Mouse (Mus musculus): ENCODE measurements around the gene Atp23.

Atp23 gene

GRCm38 (mm10) chr10:126919067-126919466 is 17.9 kb upstream of the Atp23 start:
- in situ Hi-C loops (cut with MboI, MseI), result loop anchor here in 1 of 2 experiments (5.0 kb wide), 1 partner anchor 73 kb away; no protein-coding TSS in a partner anchor

DNA sequence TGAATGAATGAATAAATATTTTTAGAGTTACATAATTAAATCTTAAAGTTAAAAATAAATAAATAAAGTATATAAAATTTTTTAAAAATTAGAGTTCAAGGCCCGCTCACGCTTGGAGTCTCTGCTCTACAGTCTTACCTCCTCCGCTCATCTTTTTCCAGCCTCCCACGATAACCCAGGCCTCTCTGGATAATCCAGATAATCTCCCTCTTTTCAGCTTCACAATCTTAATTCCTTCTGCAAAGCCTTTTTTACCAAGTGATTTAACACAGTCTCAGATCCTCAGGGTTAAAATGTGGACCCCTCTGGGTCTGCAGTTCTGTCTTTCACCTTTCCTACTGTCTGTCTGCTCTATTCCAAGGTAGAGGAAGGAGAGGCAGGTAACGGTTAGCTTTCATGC is 13.1 kb upstream of the Atp23 start:
- in situ Hi-C loops (cut with MboI, MseI), result no loop called here

DNA sequence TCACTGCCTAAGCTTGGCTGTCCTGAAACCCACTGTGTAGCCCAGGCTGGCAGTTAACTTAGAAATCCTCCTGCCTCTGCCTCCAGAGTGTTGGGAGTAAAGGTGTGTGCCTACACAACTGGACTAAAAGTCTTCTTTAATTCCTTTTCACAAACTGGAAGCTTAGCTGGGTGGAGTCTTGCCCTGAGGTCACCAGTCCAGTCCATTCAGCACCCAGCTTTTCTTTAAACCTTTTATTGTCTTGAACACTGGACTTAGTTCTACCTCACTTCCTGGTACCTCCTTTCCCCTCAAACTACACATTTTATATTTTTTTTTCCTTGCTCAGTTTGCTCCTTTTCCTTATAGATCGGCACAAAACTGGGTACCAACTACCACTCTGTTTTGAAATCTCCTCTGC is 10.3 kb upstream of the Atp23 start:
- in situ Hi-C loops (cut with MboI, MseI), result no loop called here

DNA sequence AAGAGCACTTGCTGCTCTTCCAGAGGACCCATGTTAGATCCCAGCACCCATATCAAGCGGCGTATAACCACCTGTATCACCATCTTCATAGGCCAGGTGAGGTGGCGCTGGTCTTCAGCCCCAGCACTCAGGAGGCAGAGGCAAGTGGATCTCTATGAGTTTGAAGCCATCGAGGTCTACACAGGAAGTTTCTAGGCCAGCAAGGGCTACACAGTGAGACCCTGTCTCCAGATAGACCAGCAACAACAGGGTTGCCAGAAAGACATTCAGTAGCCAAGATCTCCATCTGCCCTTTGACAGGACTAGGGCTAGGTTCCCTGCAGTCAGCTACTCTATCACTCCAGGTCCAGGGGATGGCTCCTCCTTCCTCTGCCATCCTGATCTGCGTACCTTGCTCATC is 5.7 kb upstream of the Atp23 start:
- in situ Hi-C loops (cut with MboI, MseI), result loop anchor here in 1 of 2 experiments (10.0 kb wide), 1 partner anchor 228 kb away; no protein-coding TSS in a partner anchor

DNA sequence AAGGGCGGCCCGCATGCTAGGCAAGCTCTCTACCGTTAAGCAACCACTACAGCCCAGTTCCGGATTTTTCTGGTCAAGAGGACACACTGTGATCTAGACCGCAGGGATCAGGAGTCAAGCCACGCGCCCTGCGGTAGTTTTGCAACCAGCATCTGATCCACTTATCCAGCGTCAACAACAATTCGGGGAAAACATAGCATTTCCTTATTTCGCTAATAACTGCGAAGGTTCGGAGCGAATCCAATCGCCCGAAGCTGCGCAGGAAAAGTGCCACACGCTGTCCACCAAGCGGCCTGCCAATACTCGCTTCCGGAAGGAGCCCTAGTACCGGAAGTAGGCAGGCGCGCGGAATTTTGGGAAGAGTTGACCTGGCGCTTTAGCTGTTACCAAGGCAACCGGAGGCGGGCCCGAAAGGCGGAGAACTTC is 4.5 kb upstream of the Atp23 start:
- in situ Hi-C loops (cut with MboI, MseI), result loop anchor here in 1 of 2 experiments (10.0 kb wide), 1 partner anchor 229 kb away; no protein-coding TSS in a partner anchor

DNA sequence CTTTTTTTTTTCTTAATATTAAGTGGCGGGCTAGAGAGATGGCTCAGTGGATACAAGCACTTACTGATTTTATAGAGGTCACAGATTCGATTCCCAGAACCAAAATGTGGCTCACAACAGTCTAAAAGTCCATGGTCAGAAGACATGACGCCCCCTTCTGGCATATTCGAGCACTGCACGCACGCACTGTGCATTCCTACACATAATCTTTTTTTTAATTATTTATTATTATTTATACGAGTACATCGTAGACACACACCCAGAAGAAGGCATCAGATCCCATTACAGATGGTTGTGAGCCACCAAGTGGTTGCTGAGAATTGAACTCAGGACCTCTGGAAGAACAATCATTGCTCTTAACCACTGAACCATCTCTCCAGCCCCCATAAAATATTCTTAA is 3.9 kb upstream of the Atp23 start:
- in situ Hi-C loops (cut with MboI, MseI), result loop anchor here in 1 of 2 experiments (10.0 kb wide), 1 partner anchor 230 kb away; no protein-coding TSS in a partner anchor

DNA sequence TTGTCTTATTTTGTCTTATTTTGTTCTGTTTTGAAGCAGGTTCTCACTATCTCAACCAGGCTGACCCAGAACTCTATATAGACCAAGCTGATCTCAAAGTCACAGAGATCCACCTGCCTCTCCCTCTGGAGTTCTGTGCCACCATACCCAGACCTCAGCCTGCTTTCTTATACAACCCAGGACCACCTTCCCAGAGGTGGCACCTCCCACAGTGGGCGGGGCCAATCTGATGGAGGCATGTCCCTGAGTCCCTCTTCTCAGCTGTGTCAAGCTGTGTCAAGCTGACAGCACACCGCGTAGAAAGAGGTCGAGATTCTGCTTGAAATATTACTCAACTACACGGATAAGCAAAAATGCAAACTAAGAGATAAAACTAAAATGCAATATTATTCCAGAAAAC is 3.1 kb upstream of the Atp23 start:
- in situ Hi-C loops (cut with MboI, MseI), result loop anchor here in 1 of 2 experiments (10.0 kb wide), 1 partner anchor 231 kb away; no protein-coding TSS in a partner anchor

DNA sequence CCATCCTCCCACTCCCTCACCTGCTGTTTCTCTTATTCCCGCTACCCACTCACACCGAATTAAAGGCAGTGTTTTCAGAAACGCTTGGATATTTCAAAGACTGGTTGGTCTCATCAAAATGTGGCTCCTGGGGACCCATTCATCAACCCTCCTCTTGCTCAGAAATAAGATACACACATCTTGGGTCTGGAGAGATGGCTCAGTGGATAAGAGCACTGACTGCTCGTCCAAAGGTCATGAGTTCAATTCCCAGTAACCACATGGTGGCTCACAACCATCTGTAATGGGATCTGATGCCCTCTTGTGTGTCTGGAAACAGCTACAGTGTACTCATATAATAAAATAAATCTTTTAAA is 311 bp upstream of the Atp23 start:
- in situ Hi-C loops (cut with MboI, MseI), result loop anchor here in 1 of 2 experiments (10.0 kb wide), 1 partner anchor 233 kb away; no protein-coding TSS in a partner anchor

DNA sequence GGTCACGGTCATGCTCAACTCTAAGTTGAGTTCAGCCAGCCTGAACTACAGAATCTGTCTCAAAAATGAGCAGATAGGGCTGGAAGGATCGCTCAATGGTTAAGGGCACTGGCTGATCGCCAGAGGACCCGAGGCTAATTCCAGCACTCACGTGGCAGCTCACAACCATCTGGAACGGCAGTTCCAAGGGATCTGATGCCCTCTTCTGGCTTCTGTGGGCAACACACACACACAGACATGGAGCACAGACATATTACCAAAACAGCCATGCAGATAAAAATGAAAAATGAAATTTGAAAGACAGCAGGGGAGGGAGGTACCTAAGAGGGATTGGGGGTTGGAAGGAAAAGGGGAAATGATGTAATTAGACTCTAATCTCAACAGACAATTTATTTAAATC is 5.3 kb downstream of the Atp23 start:
- in situ Hi-C loops (cut with MboI, MseI), result no loop called here

DNA sequence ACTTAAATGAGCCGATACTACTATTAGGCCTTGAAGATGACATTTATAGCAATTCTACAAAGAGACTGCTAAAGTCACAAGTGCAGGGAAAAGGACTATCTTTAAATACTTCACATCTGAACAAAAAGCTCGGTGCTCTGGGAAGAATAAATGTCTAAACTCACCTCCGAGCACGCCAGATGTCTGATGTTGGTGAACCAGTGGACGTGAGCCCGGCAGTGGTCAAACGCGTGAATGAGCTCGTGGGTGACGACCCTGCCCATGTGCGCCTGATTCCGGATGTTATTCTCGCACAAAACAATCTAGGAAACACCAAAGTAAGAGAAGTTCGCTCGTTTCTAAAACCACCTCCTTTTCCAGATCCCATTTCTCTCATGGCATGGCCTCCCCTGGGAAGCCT is 7.1 kb downstream of the Atp23 start:
- in situ Hi-C loops (cut with MboI, MseI), result no loop called here

GRCm38 (mm10) chr10:126893145-126893544 is 8.0 kb downstream of the Atp23 start:
- in situ Hi-C loops (cut with MboI, MseI), result no loop called here

- in situ Hi-C loops (cut with MboI, MseI), result no loop called here
Observed at GRCm38 (mm10) chr10:126873755-126874154, 27.4 kb downstream of the Atp23 start.

DNA sequence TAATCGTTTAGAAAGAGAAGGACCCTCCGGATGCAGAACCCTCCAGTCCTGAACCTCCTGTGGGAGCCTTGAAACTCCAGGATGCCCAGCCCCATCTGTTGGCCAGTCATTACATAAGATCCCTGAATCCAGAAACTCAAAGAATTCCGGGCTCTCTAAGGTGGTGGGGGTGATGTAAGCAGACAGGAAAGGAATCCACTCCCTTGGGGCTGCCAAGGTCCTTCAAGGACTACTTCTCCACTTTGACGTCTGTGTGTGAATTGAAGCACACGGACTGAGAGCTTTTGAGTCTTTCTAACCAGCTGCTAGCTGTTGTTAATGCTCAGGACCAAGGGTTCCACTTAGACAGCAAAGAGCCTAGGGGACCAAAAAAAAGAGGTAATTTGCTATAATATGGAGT is 28.9 kb downstream of the Atp23 start:
- in situ Hi-C loops (cut with MboI, MseI), result no loop called here

- in situ Hi-C loops (cut with MboI, MseI), result no loop called here
Observed at GRCm38 (mm10) chr10:126869372-126870318, 31.5 kb downstream of the Atp23 start.

- in situ Hi-C loops (cut with MboI, MseI), result no loop called here
Observed at GRCm38 (mm10) chr10:126865284-126865683, 35.9 kb downstream of the Atp23 start.

DNA sequence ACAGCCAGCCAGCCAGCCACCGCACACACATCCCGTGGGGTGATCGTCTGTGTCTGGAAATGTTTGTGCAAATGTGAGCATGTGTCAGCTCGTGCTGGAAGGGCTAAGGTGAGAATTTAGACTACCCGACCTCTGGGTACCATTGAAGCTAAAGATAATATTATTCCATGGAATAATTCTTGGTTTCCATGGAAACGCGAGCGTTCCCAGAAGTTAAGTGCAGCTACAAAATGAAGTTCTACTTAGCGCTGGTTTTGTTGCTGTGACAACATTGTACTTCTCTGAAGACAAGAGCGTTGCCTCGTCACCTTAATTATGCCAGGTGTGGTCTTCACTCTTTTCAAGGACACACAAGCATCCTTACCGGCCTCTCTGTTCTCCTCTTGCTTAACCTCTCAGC is 39.0 kb downstream of the Atp23 start:
- in situ Hi-C loops (cut with MboI, MseI), result no loop called here

- in situ Hi-C loops (cut with MboI, MseI), result no loop called here
Observed at GRCm38 (mm10) chr10:126853286-126853685, 47.9 kb downstream of the Atp23 start.

DNA sequence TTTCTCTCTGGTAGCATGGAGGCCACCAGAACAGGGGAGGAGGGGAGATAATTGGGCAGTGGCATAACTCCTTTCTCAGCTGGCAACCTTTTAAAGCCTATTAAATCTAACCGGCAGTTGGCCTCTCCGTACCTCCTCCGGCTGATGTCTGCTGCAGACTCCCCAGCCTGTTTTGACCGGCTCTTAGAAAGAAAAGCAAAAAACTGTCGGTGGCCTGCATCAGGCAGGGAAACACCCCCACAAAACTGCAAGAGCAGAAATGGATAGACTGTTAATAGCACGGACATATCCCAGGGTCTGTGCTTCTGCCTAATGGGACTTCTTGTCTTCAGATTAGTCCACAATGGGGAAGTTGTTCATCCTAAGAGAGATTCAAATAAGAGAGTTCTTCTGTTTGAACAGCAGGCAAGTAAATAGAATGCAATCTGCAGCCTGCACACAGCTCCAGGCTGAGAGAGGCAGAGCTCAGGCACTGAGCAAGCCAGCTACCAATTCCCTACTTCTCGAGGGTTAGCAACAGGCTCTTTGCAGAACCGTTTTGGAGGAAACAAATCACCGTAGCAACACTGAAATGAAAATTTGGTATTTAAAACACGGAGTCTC is 55.7 kb downstream of the Atp23 start:
- in situ Hi-C loops (cut with MboI, MseI), result no loop called here

DNA sequence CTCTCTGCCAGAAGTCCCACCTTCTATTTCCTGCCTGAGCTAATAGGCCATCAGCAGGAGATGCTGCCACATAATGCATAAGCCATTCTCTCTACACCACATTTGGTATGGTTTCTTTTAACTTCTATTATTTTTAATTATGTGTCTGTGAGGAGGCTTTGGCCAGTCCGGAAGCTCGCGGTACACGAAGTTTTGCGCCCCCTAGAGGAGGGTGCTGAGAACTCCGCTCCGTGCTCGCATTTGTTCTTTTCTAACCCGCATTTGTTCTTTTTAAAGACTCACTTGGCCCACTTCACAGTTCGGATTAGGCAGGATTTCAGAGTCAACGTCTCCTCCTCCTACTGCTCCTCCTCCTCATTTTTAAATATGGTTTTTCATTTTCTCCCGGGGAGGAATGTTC is 56.5 kb downstream of the Atp23 start:
- in situ Hi-C loops (cut with MboI, MseI), result no loop called here

DNA sequence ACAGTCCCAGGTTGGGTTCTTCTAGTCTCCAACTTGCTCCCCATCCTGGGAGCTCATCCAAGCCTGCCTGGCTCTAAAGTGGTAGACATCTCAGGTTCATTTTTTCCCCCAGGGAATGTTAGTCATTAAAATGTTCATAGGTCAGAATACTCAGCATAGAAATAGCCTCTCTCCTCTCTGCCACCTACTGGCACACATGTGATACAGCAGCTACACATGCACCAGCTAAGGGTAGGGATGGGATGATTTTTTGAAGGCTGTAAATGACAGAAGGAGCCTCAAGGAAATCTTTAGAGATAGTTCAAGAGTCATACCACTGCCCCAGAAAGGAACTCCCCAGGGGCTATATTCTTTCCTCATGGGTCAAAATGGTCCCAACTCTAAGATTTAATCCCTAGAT is 60.9 kb downstream of the Atp23 start:
- in situ Hi-C loops (cut with MboI, MseI), result no loop called here

- in situ Hi-C loops (cut with MboI, MseI), result no loop called here
Observed at GRCm38 (mm10) chr10:126833006-126833405, 68.1 kb downstream of the Atp23 start.

- in situ Hi-C loops (cut with MboI, MseI), result no loop called here
Observed at GRCm38 (mm10) chr10:126831329-126831728, 69.8 kb downstream of the Atp23 start.

DNA sequence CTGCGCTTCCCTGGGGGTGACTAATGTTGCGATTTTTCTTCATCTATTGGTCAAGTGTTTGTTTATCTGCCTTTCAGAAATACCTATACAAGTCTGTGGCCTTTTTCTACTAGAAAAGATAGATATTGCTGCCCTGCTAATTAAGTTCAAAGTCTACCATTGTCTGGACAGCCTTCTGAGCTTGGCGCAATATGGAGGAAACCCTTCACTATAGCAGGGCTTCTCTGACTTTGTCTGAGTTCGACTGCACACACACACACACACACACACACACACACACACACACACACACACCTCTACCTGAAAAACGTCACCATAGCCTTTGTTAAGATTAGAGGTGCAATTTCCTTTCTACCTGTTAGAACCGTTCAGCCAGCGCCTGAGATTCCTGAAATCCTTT is 72.5 kb downstream of the Atp23 start:
- in situ Hi-C loops (cut with MboI, MseI), result no loop called here

Measured in T-helper 17 cell (primary cell).